Comparison of ENCODE assay signal across 14 mouse cellular contexts in genomic region chr17:87348353-87348752, GRCm38 (mm10).
"Had no signal": no experiment of that assay in that cellular context is flagged by ENCODE, and none has a peak within 500 bp of the region (broad histone marks: within the 10 kb centered on the region; RNA-seq: fewer than 3 reads in every experiment).

No protein-coding gene starts in this region.

- DNase-seq: kidney, adult 8-10 months; kidney, postnatal 14 days; liver, embryonic 13.5 days; lung, adult 2 months; lung, postnatal 14 days; lung, postnatal 4 days; retina, postnatal 1 day; right cerebral cortex, postnatal 25 days; thymus, postnatal 25 days had no signal

- H3K27ac ChIP-seq: liver, embryonic 13.5 days; midbrain, embryonic 12.5 days; midbrain, embryonic 15.5 days; neural tube, embryonic 13.5 days; stomach, embryonic 15.5 days had no signal

- H3K27me3 ChIP-seq: liver, embryonic 13.5 days; midbrain, embryonic 12.5 days; midbrain, embryonic 15.5 days; neural tube, embryonic 13.5 days; stomach, embryonic 15.5 days had no signal

- H3K4me3 ChIP-seq: liver, embryonic 13.5 days; midbrain, embryonic 12.5 days; midbrain, embryonic 15.5 days; myocyte; neural tube, embryonic 13.5 days; stomach, embryonic 15.5 days had no signal

- H3K9ac ChIP-seq: liver, embryonic 13.5 days; midbrain, embryonic 12.5 days; midbrain, embryonic 15.5 days; neural tube, embryonic 13.5 days; stomach, embryonic 15.5 days had no signal

- H3K4me2 ChIP-seq: liver, embryonic 13.5 days; midbrain, embryonic 12.5 days; midbrain, embryonic 15.5 days; neural tube, embryonic 13.5 days; stomach, embryonic 15.5 days had no signal

- H3K36me3 ChIP-seq: midbrain, embryonic 12.5 days; midbrain, embryonic 15.5 days; neural tube, embryonic 13.5 days; stomach, embryonic 15.5 days had no signal

- H3K9me3 ChIP-seq: liver, embryonic 13.5 days; midbrain, embryonic 12.5 days; midbrain, embryonic 15.5 days; neural tube, embryonic 13.5 days; stomach, embryonic 15.5 days had no signal
